Mouse (Mus musculus) T-helper 17 cell (primary cell): ENCODE measurements around the gene Plce1.
"Not testable (repeated sequence)": the region's sequence is repeated elsewhere in the genome, so short reads cannot be mapped to it uniquely, and the experiment has no call there.

Source experiments
- in situ Hi-C, 2 experiments: fragments of 300-600 bp; cut with MboI, MseI; formaldehyde crosslinking; loops; 1 replicate in 1 of 2; 2 replicates in 1 of 2; pipeline ENCODE4 v1.15.1; 2025; ENCODE audit warnings: high pct_unique_total_duplicates in 2 of 2

Gene Plce1

GRCm38 (mm10) chr19:38488103-38488912, 7.4 kb downstream of the Plce1 start:
- in situ Hi-C loops: no loop called here

GRCm38 (mm10) chr19:38498233-38498632, 17.3 kb downstream of the Plce1 start:
- in situ Hi-C loops: no loop called here

GRCm38 (mm10) chr19:38504597-38504996, 23.7 kb downstream of the Plce1 start:
- in situ Hi-C loops: no loop called here

DNA sequence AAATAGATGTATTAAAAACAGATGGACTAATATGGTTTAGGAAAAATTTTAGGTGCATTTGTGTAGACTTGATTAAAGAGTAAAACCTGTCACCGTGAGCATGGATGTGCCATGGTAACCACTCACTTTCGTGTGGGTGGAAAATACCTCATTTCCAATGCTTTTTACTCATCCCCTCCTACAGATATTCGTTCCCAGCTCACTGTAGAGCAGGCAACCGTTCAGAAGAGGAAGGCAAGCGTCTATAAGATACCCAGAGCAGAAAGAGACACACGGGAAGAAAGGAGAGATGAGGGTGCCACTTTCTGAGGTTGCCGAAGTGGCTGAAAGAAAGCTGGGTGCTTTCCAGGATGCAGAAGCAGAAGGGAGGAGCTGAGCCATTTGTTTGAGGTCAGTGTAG, 25.2 kb downstream of the Plce1 start:
- in situ Hi-C loops: no loop called here

- in situ Hi-C loops: no loop called here
These were observed 26.5 kb downstream of the Plce1 start for GRCm38 (mm10) chr19:38507251-38507965.

GRCm38 (mm10) chr19:38507966-38508625, 27.2 kb downstream of the Plce1 start:
- in situ Hi-C loops: no loop called here

DNA sequence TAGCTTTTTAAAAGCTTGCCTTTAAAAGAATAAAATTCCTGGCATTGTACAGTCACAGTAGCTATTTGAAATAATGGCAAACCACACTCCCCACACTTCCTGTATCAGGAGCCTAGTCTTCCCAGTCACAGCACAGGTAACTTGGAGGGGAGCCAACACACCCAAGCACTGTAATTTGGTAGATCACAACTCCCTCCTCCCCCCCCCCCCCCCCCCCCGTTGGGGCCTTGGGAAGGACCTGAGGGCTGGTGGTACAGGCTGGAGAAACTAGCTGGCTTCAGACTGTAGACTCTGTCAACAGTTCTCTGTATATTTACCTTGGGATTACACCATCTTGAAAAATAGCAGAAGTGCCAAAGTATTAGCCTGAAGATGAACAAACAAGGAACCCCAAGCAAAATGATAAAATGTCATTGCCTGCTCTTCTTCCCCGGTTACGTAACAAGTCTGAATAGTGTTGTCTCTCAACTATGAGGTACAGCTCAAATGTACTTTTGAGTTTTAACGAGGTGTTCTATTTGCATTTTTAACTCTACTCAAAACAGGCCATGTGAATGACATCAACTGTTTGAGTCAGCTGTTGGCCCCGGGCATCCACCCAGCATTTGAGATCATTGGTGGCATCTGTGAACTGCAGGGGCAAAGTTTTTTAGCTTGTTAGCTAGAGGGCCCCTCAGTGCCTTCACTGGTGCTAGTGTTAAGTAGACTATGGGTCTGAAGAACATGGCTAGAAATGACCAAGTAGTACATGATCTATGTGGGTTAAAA, 33.7 kb downstream of the Plce1 start:
- in situ Hi-C loops: no loop called here

DNA sequence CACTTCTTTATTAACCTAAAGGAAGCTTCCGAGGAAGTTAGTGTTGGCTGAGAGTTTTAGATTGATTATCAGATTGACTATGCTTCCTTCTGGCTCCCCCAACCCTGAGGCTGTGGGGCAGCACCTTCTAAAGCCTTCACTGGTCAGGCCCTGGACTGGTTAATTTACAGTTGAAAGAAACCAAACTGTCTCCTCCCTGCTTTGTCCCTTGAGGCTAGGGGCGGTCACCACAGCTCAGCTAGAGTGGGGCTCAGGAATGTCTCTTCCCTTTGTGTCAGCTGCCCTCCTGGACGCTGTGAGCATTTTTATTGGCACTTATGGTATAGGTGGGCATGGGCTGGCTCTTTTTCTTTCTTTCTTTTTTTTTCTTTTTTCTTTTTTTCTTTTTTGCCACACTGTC, 45.9 kb downstream of the Plce1 start:
- in situ Hi-C loops: loop anchor here in 1 of 2 experiments (10.0 kb wide), 2 partner anchors 62 to 118 kb away; no protein-coding TSS in a partner anchor

DNA sequence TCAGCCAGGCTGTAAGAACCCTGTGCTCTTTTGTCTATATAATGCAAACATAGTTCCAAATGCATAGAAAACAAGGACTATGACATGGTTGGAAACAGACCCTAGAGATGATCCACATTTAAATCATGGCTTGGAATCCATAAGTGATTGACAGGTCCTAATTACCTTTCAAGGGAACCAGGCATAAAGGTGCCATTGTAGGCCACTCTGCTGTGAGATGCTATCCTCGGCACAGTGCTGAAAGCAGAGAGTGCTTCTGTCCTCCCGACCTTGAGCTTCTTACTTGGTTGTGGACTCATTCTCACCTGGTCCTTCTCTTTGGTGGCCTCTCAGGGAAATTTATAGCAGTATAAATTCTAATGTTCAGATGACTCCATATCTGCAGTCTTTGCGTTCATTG, 46.6 kb downstream of the Plce1 start:
- in situ Hi-C loops: loop anchor here in 1 of 2 experiments (10.0 kb wide), 2 partner anchors 63 to 117 kb away; no protein-coding TSS in a partner anchor

DNA sequence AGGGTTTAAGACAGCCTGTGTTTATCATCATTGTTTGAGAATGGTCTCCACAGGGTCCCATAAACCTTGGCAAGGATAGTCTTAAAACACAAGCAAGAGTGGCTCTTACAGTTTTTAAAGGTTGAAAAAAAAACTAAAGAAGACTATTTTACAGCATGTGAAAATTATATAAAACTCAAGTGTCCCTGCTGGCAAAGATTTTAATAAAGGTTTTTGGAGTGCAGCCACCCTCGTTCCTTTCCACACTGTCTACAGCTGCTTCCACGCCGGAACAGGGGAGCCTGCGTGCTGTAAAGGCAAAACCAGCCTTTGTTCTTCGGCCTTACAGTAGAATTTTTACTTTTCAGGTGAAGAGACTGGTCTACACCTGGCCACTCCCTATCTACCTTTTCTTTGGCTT, 52.3 kb downstream of the Plce1 start:
- in situ Hi-C loops: no loop called here

DNA sequence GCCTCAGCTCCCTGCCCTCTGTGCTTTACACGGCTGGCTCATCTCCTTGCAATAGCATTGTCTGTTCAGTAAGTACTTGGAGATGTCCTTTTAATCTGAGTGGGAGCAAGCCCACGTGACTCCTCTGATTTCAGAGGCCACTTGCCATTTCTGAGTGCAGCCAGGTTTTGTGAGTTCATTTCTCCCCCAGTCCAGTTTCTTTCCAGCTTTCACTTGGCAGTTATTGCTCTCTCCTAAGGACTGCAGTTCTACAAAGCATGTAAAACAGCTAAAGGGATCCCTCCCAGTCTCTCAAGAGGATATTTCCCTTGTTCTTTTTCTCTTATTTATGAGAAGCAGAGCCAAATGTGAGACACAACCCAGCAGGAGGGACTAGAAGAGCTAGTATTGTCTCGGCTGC, 58.4 kb downstream of the Plce1 start:
- in situ Hi-C loops: no loop called here

GRCm38 (mm10) chr19:38540549-38540948, 59.6 kb downstream of the Plce1 start:
- in situ Hi-C loops: no loop called here

GRCm38 (mm10) chr19:38549487-38550058, 68.7 kb downstream of the Plce1 start:
- in situ Hi-C loops: no loop called here

DNA sequence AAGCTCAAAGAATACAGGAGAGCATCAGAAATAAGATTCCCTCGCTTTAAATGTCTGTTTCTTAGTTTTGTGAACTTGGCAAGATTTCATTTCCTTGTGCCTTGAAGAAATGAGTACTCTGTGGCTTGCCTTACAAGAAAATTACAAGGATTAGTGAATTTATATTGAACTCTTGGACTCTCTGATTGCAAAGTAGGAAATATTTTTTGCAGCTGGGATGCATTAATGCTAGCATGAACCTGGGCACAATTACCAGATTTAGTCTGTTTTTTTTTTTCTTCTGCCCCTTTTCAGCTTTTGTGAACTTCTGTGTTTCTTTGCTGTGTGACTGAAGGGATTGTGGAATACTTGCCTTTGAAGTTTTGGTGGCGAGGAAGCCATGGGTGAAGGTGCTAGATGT, 72.6 kb downstream of the Plce1 start:
- in situ Hi-C loops: no loop called here

DNA sequence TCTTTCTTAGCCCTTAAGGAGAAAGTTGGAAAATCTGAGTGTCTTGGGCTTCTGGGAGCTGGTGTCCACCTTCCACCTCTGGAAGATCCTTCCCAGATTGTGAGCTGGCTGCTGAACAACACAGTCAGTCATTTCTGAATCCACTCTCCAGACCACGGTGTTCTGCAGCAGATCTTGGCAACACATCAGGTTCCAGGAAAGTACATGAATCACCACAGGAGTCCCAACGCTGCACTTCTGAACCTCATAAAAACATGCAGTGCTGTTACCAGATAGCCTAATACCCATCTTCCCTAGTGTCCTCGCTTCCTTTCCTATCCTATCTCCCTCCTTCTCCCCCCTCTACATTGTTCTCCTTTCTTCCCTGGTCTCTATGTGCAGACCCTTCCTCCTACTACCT, 74.5 kb downstream of the Plce1 start:
- in situ Hi-C loops: loop anchor here in 1 of 2 experiments (5.0 kb wide), 1 partner anchor 222 kb away; no protein-coding TSS in a partner anchor

- in situ Hi-C loops: loop anchor here in 1 of 2 experiments (5.0 kb wide), 1 partner anchor 218 kb away; no protein-coding TSS in a partner anchor
These were observed 77.9 kb downstream of the Plce1 start for GRCm38 (mm10) chr19:38558816-38559215.

GRCm38 (mm10) chr19:38561887-38562286, 81.0 kb downstream of the Plce1 start:
- in situ Hi-C loops: not testable (repeated sequence)

- in situ Hi-C loops: no loop called here
These were observed 85.2 kb downstream of the Plce1 start for GRCm38 (mm10) chr19:38566156-38566555.

DNA sequence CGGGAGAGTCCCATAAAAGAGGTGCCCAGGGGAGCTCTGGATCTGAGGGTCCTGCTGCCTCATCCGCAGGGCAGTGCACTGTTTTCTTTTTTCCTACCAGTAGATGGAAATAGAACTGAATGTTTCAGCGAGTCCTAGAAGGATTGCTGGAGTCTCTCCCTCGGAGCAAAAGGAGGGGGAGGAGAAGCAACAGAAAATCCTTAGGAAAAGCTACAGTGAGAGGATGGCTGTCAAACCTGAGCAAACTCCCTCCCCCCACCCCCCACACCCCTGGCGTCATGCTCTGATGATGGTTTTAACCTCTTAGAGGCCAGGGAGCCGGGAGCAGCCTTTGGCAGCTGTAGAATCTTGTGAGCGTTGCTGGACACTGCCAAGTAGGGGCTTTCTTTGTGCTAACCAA, 85.8 kb downstream of the Plce1 start:
- in situ Hi-C loops: no loop called here

DNA sequence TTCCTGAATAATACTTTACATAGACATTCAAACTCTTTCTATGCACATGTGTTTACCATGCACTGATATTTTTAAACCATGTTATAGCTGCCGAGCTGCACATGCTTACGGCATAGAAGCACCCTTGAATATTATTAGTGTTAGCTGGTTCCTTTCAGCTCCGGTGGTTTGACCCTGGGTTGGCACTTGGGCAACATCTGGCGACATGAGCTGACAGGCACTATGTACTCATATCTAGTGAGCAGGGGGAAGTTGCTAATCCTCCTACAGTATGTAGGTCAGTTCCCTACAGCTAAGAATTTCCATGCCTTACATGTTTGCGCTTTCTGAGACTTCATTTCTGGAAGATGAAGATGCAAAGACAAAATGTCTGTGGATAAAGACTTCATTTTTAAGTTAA, 86.4 kb downstream of the Plce1 start:
- in situ Hi-C loops: no loop called here

GRCm38 (mm10) chr19:38578554-38579146, 97.7 kb downstream of the Plce1 start:
- in situ Hi-C loops: no loop called here
